Mouse (Mus musculus) monocyte, adult 5-6 weeks (primary cell): ENCODE measurements around the gene Extl1. TPM values are rescaled to one million over a fixed set of nuclear protein-coding genes. Genes with fewer than 3 reads are reported as not detected.
"Not testable (repeated sequence)": the region's sequence is repeated elsewhere in the genome, so short reads cannot be mapped to it uniquely, and the experiment has no call there.

ENCODE experiments used
- ATAC-seq: fragments of 153-309, 156-312 bp; replicated peaks from 2 replicates; pipeline ENCODE4 v1.8.0; 2017; ENCODE audit warnings: mild to moderate bottlenecking; ENCODE audit not compliant: low TSS enrichment, insufficient number of reproducible peaks, severe bottlenecking, poor library complexity, low FRiP score
- total RNA-seq: library from RNA; stranded (forward); fragments of 200-1000, 200-491, 200-594 nt; gene quantifications from 3 replicates; pipeline ENCODE4 v1.2.3, GENCODE M21; 2017

Gene Extl1
- 0.29 TPM in 1 of 3 replicates, not detected in the others for total RNA-seq

GRCm38 (mm10) chr4:134383750-134384149 is at the start of gene Extl1:
Extl1 (minus strand) TSS chr4:134383850.
- ATAC-seq = not testable (repeated sequence)

GRCm38 (mm10) chr4:134432686-134433360 is 49.2 kb upstream of the Extl1 start:
- no peak for ATAC-seq

- no peak for ATAC-seq
Observed at GRCm38 (mm10) chr4:134430381-134431004, 46.8 kb upstream of the Extl1 start.

- no peak for ATAC-seq
Observed at GRCm38 (mm10) chr4:134425088-134425487, 41.4 kb upstream of the Extl1 start.

- ATAC-seq = no peak
Observed at GRCm38 (mm10) chr4:134423949-134424348, 40.3 kb upstream of the Extl1 start.

GRCm38 (mm10) chr4:134421971-134422370 is 38.3 kb upstream of the Extl1 start:
- ATAC-seq = no peak

- ATAC-seq = no peak
Observed at GRCm38 (mm10) chr4:134417111-134417510, 33.5 kb upstream of the Extl1 start.

- ATAC-seq = no peak
Observed at GRCm38 (mm10) chr4:134416602-134417001, 33.0 kb upstream of the Extl1 start.

- ATAC-seq = no peak
Observed at GRCm38 (mm10) chr4:134416177-134416576, 32.5 kb upstream of the Extl1 start.

- no peak for ATAC-seq
Observed at GRCm38 (mm10) chr4:134409286-134409685, 25.6 kb upstream of the Extl1 start.

- ATAC-seq = no peak
Observed at GRCm38 (mm10) chr4:134403721-134404120, 20.1 kb upstream of the Extl1 start.

- no peak for ATAC-seq
Observed at GRCm38 (mm10) chr4:134402571-134403262, 19.1 kb upstream of the Extl1 start.

GRCm38 (mm10) chr4:134401856-134402570 is 18.4 kb upstream of the Extl1 start:
- ATAC-seq = no peak

GRCm38 (mm10) chr4:134401181-134401661 is 17.6 kb upstream of the Extl1 start:
- no peak for ATAC-seq

- ATAC-seq = no peak
Observed at GRCm38 (mm10) chr4:134400206-134400605, 16.6 kb upstream of the Extl1 start.

GRCm38 (mm10) chr4:134397732-134398131 is 14.1 kb upstream of the Extl1 start:
- ATAC-seq = no peak

GRCm38 (mm10) chr4:134397121-134397520 is 13.5 kb upstream of the Extl1 start:
- ATAC-seq = no peak

- peak; percentile 100 for ATAC-seq
Observed at GRCm38 (mm10) chr4:134395977-134396825, 12.6 kb upstream of the Extl1 start, which contains the start of gene Pafah2. Pafah2 (plus strand) TSS chr4:134396320.
